Mouse (Mus musculus) CH12.LX (cell line): ENCODE measurements around the gene 1700020L24Rik.

Source experiments
- BHLHE40 ChIP-seq: IDR thresholded peaks from 2 replicates; pipeline ENCODE4 v1.6.1; 2011; ENCODE audit warnings: mild to moderate bottlenecking, low read depth, low read length, improper control_type of control experiment
- CTCF ChIP-seq, 2 experiments: IDR thresholded peaks in 1 of 2; conservative IDR thresholded peaks in 1 of 2; 2 replicates each; pipeline ENCODE4 v1.5.1; 2011 to 2012; ENCODE audit warnings: low read depth in 2 of 2, low read length in 2 of 2, improper control_type of control experiment in 1 of 2, inconsistent platforms in 1 of 2, mild to moderate bottlenecking in 1 of 2, moderate library complexity in 1 of 2
- NELFE ChIP-seq: IDR thresholded peaks from 2 replicates; pipeline ENCODE4 v1.6.1; 2011; ENCODE audit warnings: low read depth, low read length, improper control_type of control experiment
- RCOR1 ChIP-seq: conservative IDR thresholded peaks from 2 replicates; pipeline ENCODE4 v1.6.1; 2012; ENCODE audit warnings: low read depth, mild to moderate bottlenecking, inconsistent platforms, low read length, improper control_type of control experiment
- ZNF384 ChIP-seq: IDR thresholded peaks from 2 replicates; pipeline ENCODE4 v1.6.1; 2012; ENCODE audit warnings: low read depth, low read length, improper control_type of control experiment, inconsistent platforms

- TF ChIP-seq BHLHE40 (no peak), RCOR1 (no peak), CTCF (conservative IDR thresholded peaks at IDR 0.05 in 1 of 2, IDR thresholded peaks at IDR 0.05 in 1 of 2; ENCODE audit: low read depth in 2 of 2, low read length in 2 of 2) (no peak), NELFE (no peak), ZNF384 (no peak)
Observed at GRCm38 (mm10) chr11:83457912-83458601, 20.6 kb downstream of the 1700020L24Rik start.
